ENCODE assay signal across 8 mouse cellular contexts in the genomic region with DNA sequence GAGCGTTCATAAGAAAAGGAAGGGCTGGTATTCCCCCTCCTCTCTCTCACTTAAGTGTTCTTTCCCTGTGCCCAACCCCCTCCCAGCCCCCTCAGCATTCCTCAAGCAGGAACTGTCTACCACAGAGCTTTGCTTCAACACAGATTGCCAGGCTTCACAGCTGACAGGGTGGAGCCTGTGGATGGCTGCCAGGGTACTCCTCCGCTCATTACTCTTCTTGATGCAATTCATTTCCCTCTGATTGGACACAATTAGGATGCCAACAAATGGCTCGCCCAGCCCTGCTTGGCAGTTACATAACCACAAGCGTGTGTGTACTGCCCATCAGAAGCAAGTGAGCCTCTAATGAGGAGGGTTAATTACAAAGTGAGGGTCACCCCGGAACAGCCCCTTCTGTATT.
DNase-seq lines count a peak whose midpoint lies in the region; ATAC-seq and TF ChIP-seq lines count a peak whose summit lies in the region.

No protein-coding gene starts in this region.

- no peak overlapping the region for H3K4me3 ChIP-seq in embryonic facial prominence, embryonic 14.5 days (ENCODE audit: low read depth, low read length)
- no peak overlapping the region for H3K4me3 ChIP-seq in embryonic facial prominence, embryonic 10.5 days
- H3K4me3 ChIP-seq in forebrain, embryonic 14.5 days (ENCODE audit: low read depth, low read length), result no peak overlapping the region
- no peak overlapping the region for H3K4me3 ChIP-seq in hindbrain, embryonic 14.5 days (replicated peaks; ENCODE audit: low read length)
- no peak overlapping the region for H3K4me3 ChIP-seq in lung, embryonic 14.5 days (ENCODE audit: low read depth, low read length)

- ATAC-seq in embryonic facial prominence, embryonic 14.5 days (ENCODE audit: low read depth), result peak; percentile 53; the same call in 1 of the 2 replicates
- ATAC-seq in forebrain, embryonic 14.5 days, result peak; percentile 99
- ATAC-seq in hindbrain, embryonic 14.5 days (ENCODE audit: low FRiP score), result peak; percentile 65; the same call in 1 of the 2 replicates
- ATAC-seq in lung, embryonic 14.5 days (ENCODE audit: insufficient read depth), result no peak

- TF ChIP-seq CTCF in lung, embryonic 14.5 days (IDR thresholded peaks at IDR 0.05; ENCODE audit: low read depth), result no peak

- H3K4me1 ChIP-seq in embryonic facial prominence, embryonic 14.5 days (ENCODE audit: control insufficient read depth, insufficient read depth, low read length), result peaks cover 6% of the 10 kb centered on the region; the same call in 1 of the 2 replicates
- 0 out of 2 replicates have a peak, but pooled peaks cover 4% of the 10 kb centered on the region for H3K4me1 ChIP-seq in embryonic facial prominence, embryonic 10.5 days
- H3K4me1 ChIP-seq in forebrain, embryonic 14.5 days (ENCODE audit: control insufficient read depth, insufficient read depth, low read length), result peaks cover 6% of the 10 kb centered on the region; the same call in 1 of the 2 replicates
- no peaks in the 10 kb centered on the region for H3K4me1 ChIP-seq in hindbrain, embryonic 14.5 days (replicated peaks; ENCODE audit: control insufficient read depth, insufficient read depth, low read length)
- no peaks in the 10 kb centered on the region for H3K4me1 ChIP-seq in lung, embryonic 14.5 days (ENCODE audit: insufficient read depth)

- 51% methylated on average over 5 of the region's 5 CpGs for WGBS in embryonic facial prominence, embryonic 14.5 days
- WGBS in embryonic facial prominence, embryonic 10.5 days, result 78% methylated on average over 5 of the region's 5 CpGs
- WGBS in forebrain, embryonic 14.5 days, result 9% methylated on average over 5 of the region's 5 CpGs
- 54% methylated on average over 5 of the region's 5 CpGs for WGBS in hindbrain, embryonic 14.5 days
- 55% methylated on average over 5 of the region's 5 CpGs for WGBS in lung, embryonic 14.5 days

- peaks cover 9% of the 10 kb centered on the region for H3K9me3 ChIP-seq in embryonic facial prominence, embryonic 14.5 days (ENCODE audit: control insufficient read depth, low read length)
- no peaks in the 10 kb centered on the region; the same call in 1 of the 2 replicates for H3K9me3 ChIP-seq in embryonic facial prominence, embryonic 10.5 days
- no peaks in the 10 kb centered on the region for H3K9me3 ChIP-seq in forebrain, embryonic 14.5 days (replicated peaks; ENCODE audit: control insufficient read depth, low read length)
- H3K9me3 ChIP-seq in hindbrain, embryonic 14.5 days (ENCODE audit: control insufficient read depth, low read length), result peaks cover 13% of the 10 kb centered on the region; the same call in 1 of the 2 replicates
- no peaks in the 10 kb centered on the region for H3K9me3 ChIP-seq in lung, embryonic 14.5 days (ENCODE audit: low read depth, low read length)

- H3K27me3 ChIP-seq in embryonic facial prominence, embryonic 14.5 days (replicated peaks; ENCODE audit: control insufficient read depth, insufficient read depth, low read length), result no peaks in the 10 kb centered on the region
- H3K27me3 ChIP-seq in embryonic facial prominence, embryonic 10.5 days (replicated peaks; ENCODE audit: low read depth, poor library complexity, severe bottlenecking), result no peaks in the 10 kb centered on the region
- H3K27me3 ChIP-seq in forebrain, embryonic 14.5 days (replicated peaks; ENCODE audit: control insufficient read depth, insufficient read depth, low read length), result 0 out of 2 replicates have a peak, but pooled peaks cover 4% of the 10 kb centered on the region
- no peaks in the 10 kb centered on the region for H3K27me3 ChIP-seq in hindbrain, embryonic 14.5 days (ENCODE audit: control insufficient read depth, insufficient read depth, low read length)
- no peaks in the 10 kb centered on the region for H3K27me3 ChIP-seq in lung, embryonic 14.5 days (ENCODE audit: insufficient read depth, low read length)

- no peaks in the 10 kb centered on the region for H3K36me3 ChIP-seq in embryonic facial prominence, embryonic 14.5 days (ENCODE audit: control insufficient read depth, insufficient read depth, low read length)
- H3K36me3 ChIP-seq in embryonic facial prominence, embryonic 10.5 days (replicated peaks), result no peaks in the 10 kb centered on the region
- H3K36me3 ChIP-seq in forebrain, embryonic 14.5 days (ENCODE audit: control insufficient read depth, insufficient read depth, low read length), result no peaks in the 10 kb centered on the region
- H3K36me3 ChIP-seq in hindbrain, embryonic 14.5 days (replicated peaks; ENCODE audit: control insufficient read depth, insufficient read depth), result no peaks in the 10 kb centered on the region
- H3K36me3 ChIP-seq in lung, embryonic 14.5 days (ENCODE audit: insufficient read depth), result no peaks in the 10 kb centered on the region

- DNase-seq in embryonic facial prominence, embryonic 14.5 days (ENCODE audit: low spot score), result peak; percentile 76
- no peak for DNase-seq in embryonic facial prominence, embryonic 10.5 days (ENCODE audit: low spot score)
- DNase-seq in adipocyte (ENCODE audit: low spot score), result peak; percentile 70
- peak; percentile 97 for DNase-seq in forebrain, embryonic 14.5 days (ENCODE audit: low spot score)
- DNase-seq in hindbrain, embryonic 14.5 days (ENCODE audit: low spot score), result peak; percentile 69
- DNase-seq in lung, embryonic 14.5 days, result peak; percentile 56
- peak; percentile 22 for DNase-seq in skeletal muscle tissue, adult 2 months (ENCODE audit: low read depth, low spot score)
- DNase-seq in spleen, postnatal 10 days (ENCODE audit: low spot score in 2 of 2), result no peak

- H3K4me2 ChIP-seq in embryonic facial prominence, embryonic 14.5 days (ENCODE audit: low read depth, low read length), result no peak overlapping the region
- H3K4me2 ChIP-seq in forebrain, embryonic 14.5 days (ENCODE audit: low read length), result 0 out of 2 replicates have a peak overlapping the region, but pooled peaks have one; percentile 5
- H3K4me2 ChIP-seq in hindbrain, embryonic 14.5 days (replicated peaks), result no peak overlapping the region
- no peak overlapping the region for H3K4me2 ChIP-seq in lung, embryonic 14.5 days

- no peak overlapping the region for H3K27ac ChIP-seq in embryonic facial prominence, embryonic 14.5 days (replicated peaks; ENCODE audit: low read depth, low read length)
- no peak overlapping the region for H3K27ac ChIP-seq in embryonic facial prominence, embryonic 10.5 days (replicated peaks)
- peak overlapping the region; percentile 35; the same call in 1 of the 2 replicates for H3K27ac ChIP-seq in forebrain, embryonic 14.5 days (ENCODE audit: low read depth, low read length)
- H3K27ac ChIP-seq in hindbrain, embryonic 14.5 days, result no peak overlapping the region
- no peak overlapping the region for H3K27ac ChIP-seq in lung, embryonic 14.5 days (ENCODE audit: low read depth)

- no peak overlapping the region for H3K9ac ChIP-seq in embryonic facial prominence, embryonic 14.5 days (ENCODE audit: low read depth, low read length)
- H3K9ac ChIP-seq in forebrain, embryonic 14.5 days (ENCODE audit: low read length), result no peak overlapping the region
- no peak overlapping the region for H3K9ac ChIP-seq in hindbrain, embryonic 14.5 days
- H3K9ac ChIP-seq in lung, embryonic 14.5 days, result no peak overlapping the region

Comparison
In these comparisons a context has a peak if more than half of its experiments do, and no peak if none do; other contexts are left out.
1. DNase-seq: peak in embryonic facial prominence, embryonic 14.5 days (single experiment), adipocyte (single experiment), forebrain, embryonic 14.5 days (single experiment), hindbrain, embryonic 14.5 days (single experiment), lung, embryonic 14.5 days (single experiment) and skeletal muscle tissue, adult 2 months (single experiment); none in embryonic facial prominence, embryonic 10.5 days (single experiment) and spleen, postnatal 10 days (0 of 2).